Mouse (Mus musculus) splenic B cell, adult 2 months (primary cell): ENCODE measurements at regions not wholly inside any gene's neighbourhood (a gene's known extent, or its start where the extent isn't known, plus 50 kb on each side); places are given as distances from the start of the nearest gene placed in this dataset.
A peak's percentile ranks its signal among the peaks of the same experiment; 100 is the strongest.

Source experiments
- DNase-seq: peaks from one replicate; pipeline ENCODE4 v3.0.0-alpha.2; 2011; ENCODE audit warnings: low read depth, low spot score
- H3K27me3 ChIP-seq: 2 replicates; pipeline ENCODE4 v1.6.1; 2012; ENCODE audit warnings: mild to moderate bottlenecking, low read length, moderate library complexity, mixed read lengths; ENCODE audit not compliant: control insufficient read depth, poor library complexity, insufficient read depth, severe bottlenecking
- H3K36me3 ChIP-seq: 2 replicates; pipeline ENCODE4 v1.6.1; 2012; ENCODE audit warnings: mild to moderate bottlenecking, low read length, moderate library complexity, mixed read lengths; ENCODE audit not compliant: control insufficient read depth, poor library complexity, insufficient read depth, severe bottlenecking

- H3K27me3 ChIP-seq = no peaks in the 10 kb centered on the region
- peak; percentile 3 for DNase-seq
- H3K36me3 ChIP-seq = no peaks in the 10 kb centered on the region
Measured at GRCm38 (mm10) chr13:73160289-73160688, 100.0 kb upstream of the Irx4 start.

- no peaks in the 10 kb centered on the region for H3K27me3 ChIP-seq
- no peaks in the 10 kb centered on the region for H3K36me3 ChIP-seq
- no peak for DNase-seq
Measured at GRCm38 (mm10) chr13:73170301-73170700, 90.0 kb upstream of the Irx4 start.

- Histone ChIP-seq H3K36me3 (no peaks in the 10 kb centered on the region), H3K27me3 (no peaks in the 10 kb centered on the region)
- DNase-seq = no peak
Measured at GRCm38 (mm10) chr13:73207931-73208448, 52.3 kb upstream of the Irx4 start.
